ENCODE assay signal across 7 mouse cellular contexts in the genomic region with DNA sequence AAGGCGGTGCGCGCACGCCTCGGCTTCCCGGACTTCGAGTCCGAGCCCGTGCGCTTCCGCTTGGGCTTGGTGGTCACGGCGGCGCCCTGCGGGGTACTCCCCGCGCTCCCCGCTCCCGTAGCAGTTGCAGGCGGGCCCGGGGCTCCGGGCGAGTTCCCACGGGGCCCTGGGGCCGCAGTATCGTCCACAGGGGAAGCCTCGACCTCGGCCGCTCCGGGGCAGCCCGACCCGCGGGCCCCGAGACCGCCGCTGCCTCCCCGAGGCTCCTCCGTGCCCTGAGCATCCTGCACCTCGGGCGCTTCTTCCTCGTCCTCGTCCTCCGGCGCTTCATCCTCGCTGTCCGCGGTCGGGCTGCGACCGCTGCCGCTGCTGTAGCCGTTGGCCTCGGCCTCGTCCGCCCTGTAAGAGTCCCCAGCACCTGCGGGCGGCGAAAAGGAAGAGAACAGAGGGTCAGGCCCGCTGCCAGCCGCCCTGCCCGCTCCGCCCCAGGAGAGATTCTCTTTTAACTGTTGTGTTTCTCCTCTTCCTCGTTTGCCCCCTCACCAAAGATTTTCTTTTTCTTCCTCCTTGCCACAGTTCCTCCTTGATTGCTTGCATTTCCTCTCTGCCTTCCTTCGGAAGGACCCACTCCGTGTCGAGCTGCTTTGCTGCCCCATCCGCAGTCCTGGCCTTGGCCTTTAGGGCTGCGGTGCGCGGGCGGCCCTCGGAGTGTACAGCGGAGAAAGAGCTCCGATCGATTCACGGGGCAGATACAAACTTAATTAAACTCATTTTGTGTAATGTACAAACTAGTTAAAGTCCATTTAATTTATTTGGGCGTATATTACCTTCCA. TPM values are rescaled to one million over a fixed set of nuclear protein-coding genes. Genes with fewer than 3 reads are reported as not detected.
DNase-seq lines count a peak whose midpoint lies in the region; ATAC-seq and TF ChIP-seq lines count a peak whose summit lies in the region.

No protein-coding gene starts in this region.

- H3K27me3 ChIP-seq in E14TG2a.4 (ENCODE audit: insufficient read depth, low read length) (peaks cover 99% of the 10 kb centered on the region), ES-Bruce4 (ENCODE audit: control insufficient read depth, insufficient read depth, low read length, poor library complexity, severe bottlenecking) (peaks cover 40% of the 10 kb centered on the region)
- H3K27me3 ChIP-seq in forebrain, postnatal 0 days (ENCODE audit: insufficient read depth, low read length), result peaks cover 65% of the 10 kb centered on the region
- peaks cover 100% of the 10 kb centered on the region for H3K27me3 ChIP-seq in liver, embryonic 13.5 days

- H3K4me1 ChIP-seq in E14TG2a.4 (replicated peaks; ENCODE audit: low read depth, low read length) (peaks cover 49% of the 10 kb centered on the region), ES-Bruce4 (ENCODE audit: control insufficient read depth, insufficient read depth, low read length) (no peaks in the 10 kb centered on the region)
- no peaks in the 10 kb centered on the region; the same call in 1 of the 2 replicates for H3K4me1 ChIP-seq in forebrain, postnatal 0 days (ENCODE audit: insufficient read depth)
- H3K4me1 ChIP-seq in liver, embryonic 13.5 days (replicated peaks), result peaks cover 26% of the 10 kb centered on the region

- WGBS in forebrain, postnatal 0 days, result 2% methylated on average over 76 of the region's 77 CpGs
- 2% methylated on average over 77 of the region's 77 CpGs for whole genome bisulfite sequencing in liver, embryonic 13.5 days (ENCODE audit: insufficient replicate concordance)

- peak overlapping the region; percentile 13; the same call in 1 of the 2 replicates for H3K4me2 ChIP-seq in forebrain, postnatal 0 days (ENCODE audit: low read depth)
- peak overlapping the region; percentile 35 for H3K4me2 ChIP-seq in liver, embryonic 13.5 days

- H3K27ac ChIP-seq in ES-Bruce4 (ENCODE audit: insufficient read depth, low read length), result no peak overlapping the region
- H3K27ac ChIP-seq in forebrain, postnatal 0 days (ENCODE audit: low read depth, low read length), result no peak overlapping the region
- no peak overlapping the region for H3K27ac ChIP-seq in liver, embryonic 13.5 days

- peak overlapping the region; percentile 19; the same call in 1 of the 2 replicates for H3K9ac ChIP-seq in ES-Bruce4 (ENCODE audit: low read depth, poor library complexity, severe bottlenecking)
- no peak overlapping the region for H3K9ac ChIP-seq in forebrain, postnatal 0 days
- H3K9ac ChIP-seq in liver, embryonic 13.5 days, result no peak overlapping the region

- DNase-seq in forebrain, postnatal 0 days, result peak; percentile 25
- DNase-seq in liver, embryonic 13.5 days, result no peak
- no peak for DNase-seq in urinary bladder, postnatal 4 days (ENCODE audit: low spot score in 2 of 2)
- no peak for DNase-seq in left cerebral cortex, adult 11 months (ENCODE audit: low spot score)

- no peak for TF ChIP-seq CTCF in E14TG2a.4 (conservative IDR thresholded peaks at IDR 0.05; ENCODE audit: low read length)
- TF ChIP-seq CTCF in ES-Bruce4 (IDR thresholded peaks at IDR 0.05; ENCODE audit: low read depth, low read length), result no peak
- no peak for TF ChIP-seq CTCF in forebrain, postnatal 0 days (IDR thresholded peaks at IDR 0.05; ENCODE audit: low read depth)

- H3K36me3 ChIP-seq in E14TG2a.4 (ENCODE audit: insufficient read depth, low read length) (no peaks in the 10 kb centered on the region), ES-Bruce4 (ENCODE audit: control insufficient read depth, insufficient read depth, low read length, poor library complexity, severe bottlenecking) (no peaks in the 10 kb centered on the region)
- no peaks in the 10 kb centered on the region for H3K36me3 ChIP-seq in forebrain, postnatal 0 days (ENCODE audit: insufficient read depth)
- H3K36me3 ChIP-seq in liver, embryonic 13.5 days, result no peaks in the 10 kb centered on the region

- TF ChIP-seq POLR2A in ES-Bruce4 (IDR thresholded peaks at IDR 0.05; ENCODE audit: insufficient read depth, low read length), result no peak

- ATAC-seq in forebrain, postnatal 0 days, result no peak
- ATAC-seq in liver, embryonic 13.5 days (ENCODE audit: low read depth), result no peak
- no peak for ATAC-seq in CD4-positive, CD25-positive, alpha-beta regulatory T cell, adult 4 months

- no peak for TF ChIP-seq EP300 in ES-Bruce4 (IDR thresholded peaks at IDR 0.05; ENCODE audit: insufficient read depth, low read depth, low read length)

- H3K9me3 ChIP-seq in E14TG2a.4 (ENCODE audit: low read length), result peaks cover 8% of the 10 kb centered on the region; the same call in 1 of the 2 replicates
- H3K9me3 ChIP-seq in ES-Bruce4 (replicated peaks; ENCODE audit: control insufficient read depth, insufficient read depth, low read length, poor library complexity, severe bottlenecking), result no peaks in the 10 kb centered on the region
- no peaks in the 10 kb centered on the region for H3K9me3 ChIP-seq in forebrain, postnatal 0 days (ENCODE audit: low read length)
- no peaks in the 10 kb centered on the region for H3K9me3 ChIP-seq in liver, embryonic 13.5 days (replicated peaks)

- peak overlapping the region; percentile 63 for H3K4me3 ChIP-seq in E14TG2a.4 (replicated peaks; ENCODE audit: low read length)
- H3K4me3 ChIP-seq in ES-Bruce4 (ENCODE audit: low read depth, low read length), result peak overlapping the region; percentile 22; the same call in 1 of the 2 replicates
- H3K4me3 ChIP-seq in forebrain, postnatal 0 days (ENCODE audit: low read depth, low read length), result peak overlapping the region; percentile 9; the same call in 1 of the 2 replicates
- H3K4me3 ChIP-seq in liver, embryonic 13.5 days (replicated peaks), result peak overlapping the region; percentile 18

RNA-seq across cellular contexts. Expression of gene Nkx1-1, which starts 2.4 kb away (rescaled TPM):
- not detected in 2 replicates for polyA plus RNA-seq in ES-Bruce4 (2011; ENCODE audit: insufficient read depth, insufficient read length, low read depth, missing spikeins)
- not detected in 2 replicates for total RNA-seq in forebrain, postnatal 0 days (2014; rRNA removed)
- polyA plus RNA-seq in forebrain, postnatal 0 days (2015; fragmentation: Nextera tagmentation; extraction: Ambion mirVana), result not detected in 2 replicates
- not detected in 2 replicates for polyA plus RNA-seq in liver, embryonic 13.5 days (2015; fragmentation: Nextera tagmentation; extraction: Ambion mirVana)
- polyA plus RNA-seq in CD4-positive, CD25-positive, alpha-beta regulatory T cell, adult 4 months (2017; shearing (Covaris generic)), result not detected

RNA-seq across cellular contexts. Expression of gene Uvssa, which starts 53.0 kb away (rescaled TPM):
- 6.9 and 7.2 TPM in 2 replicates for polyA plus RNA-seq in ES-Bruce4 (2011; ENCODE audit: insufficient read depth, insufficient read length, low read depth, missing spikeins)
- total RNA-seq in forebrain, postnatal 0 days (2014; rRNA removed), result 7.7 and 12.1 TPM in 2 replicates
- polyA plus RNA-seq in forebrain, postnatal 0 days (2015; fragmentation: Nextera tagmentation; extraction: Ambion mirVana), result 4.3 and 6.0 TPM in 2 replicates
- polyA plus RNA-seq in liver, embryonic 13.5 days (2015; fragmentation: Nextera tagmentation; extraction: Ambion mirVana), result 2.2 and 2.7 TPM in 2 replicates
- polyA plus RNA-seq in CD4-positive, CD25-positive, alpha-beta regulatory T cell, adult 4 months (2017; shearing (Covaris generic)), result 10 to 100 TPM; 24.0 to 27.5 TPM

Comparison
In these comparisons a context has a peak if more than half of its experiments do, and no peak if none do; other contexts are left out.
1. H3K4me3 ChIP-seq: peak in every context shown above with its lines; median percentile 63 in E14TG2a.4; 22 in ES-Bruce4; 18 in liver, embryonic 13.5 days; 9 in forebrain, postnatal 0 days.